Mouse (Mus musculus): Measurements from ENCODE around the gene Ttc21a. TPM values are rescaled to one million over a fixed set of nuclear protein-coding genes. Genes with fewer than 3 reads are reported as not detected.

The Ttc21a gene
- total RNA-seq, 2 experiments from 2014 or later, result 0.55 TPM

DNA sequence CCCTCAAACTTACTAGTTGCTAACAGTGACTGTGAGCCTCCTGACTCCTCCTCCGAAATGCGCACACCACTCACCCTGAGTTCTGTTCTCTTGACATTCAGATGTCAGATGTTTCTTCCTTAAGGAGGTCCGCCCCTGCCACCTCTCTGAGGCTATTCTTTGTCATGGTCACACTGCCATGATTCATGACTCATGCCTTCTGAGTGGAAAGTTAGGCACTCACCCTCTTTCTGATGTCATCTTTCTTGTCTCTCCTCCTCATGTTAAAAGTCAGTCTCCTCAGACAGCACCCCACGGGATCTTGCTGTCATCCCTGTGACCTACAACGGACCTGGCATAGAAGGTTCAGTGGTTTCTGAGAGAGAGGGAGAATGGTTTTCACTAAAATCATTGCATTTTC lies 75.4 kb downstream of the Ttc21a start:
- intact Hi-C loops (cut with DNase I), result loop anchor here (5.0 kb wide), 1 partner anchor 50 kb away; no protein-coding TSS in a partner anchor
- DNase-seq (ENCODE audit: low spot score in 2 of 2), result no peak

DNA sequence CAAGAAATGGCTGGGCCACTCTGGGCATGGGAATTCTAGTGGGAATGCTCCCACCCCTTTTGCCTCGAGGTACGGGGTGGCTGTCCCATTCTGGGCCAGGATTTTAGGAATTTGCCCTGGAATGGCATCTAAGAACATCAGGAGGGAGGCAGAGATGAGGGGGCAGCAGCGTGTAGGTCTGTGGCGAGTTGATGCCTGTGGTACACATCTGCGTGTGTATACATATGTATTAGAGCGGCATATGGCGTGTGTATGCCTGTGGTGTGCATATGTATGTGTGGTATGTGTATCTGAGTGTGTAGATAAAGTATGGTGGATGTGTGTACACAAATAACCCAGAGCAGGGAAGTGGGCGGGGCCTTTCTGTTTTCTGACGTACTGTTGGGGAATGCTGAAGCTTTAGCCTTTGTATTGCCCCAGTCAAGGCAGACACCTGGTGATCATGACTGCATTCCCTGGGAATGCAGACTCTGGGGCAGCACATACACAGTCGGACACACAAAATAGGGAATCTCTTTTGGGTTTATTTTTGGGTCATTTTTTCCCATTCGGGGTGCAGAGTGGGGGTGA lies 75.9 kb downstream of the Ttc21a start:
- intact Hi-C loops (cut with DNase I), result loop anchor here (5.0 kb wide), 1 partner anchor 51 kb away; no protein-coding TSS in a partner anchor
- no peak for DNase-seq (ENCODE audit: low spot score in 2 of 2)

DNA sequence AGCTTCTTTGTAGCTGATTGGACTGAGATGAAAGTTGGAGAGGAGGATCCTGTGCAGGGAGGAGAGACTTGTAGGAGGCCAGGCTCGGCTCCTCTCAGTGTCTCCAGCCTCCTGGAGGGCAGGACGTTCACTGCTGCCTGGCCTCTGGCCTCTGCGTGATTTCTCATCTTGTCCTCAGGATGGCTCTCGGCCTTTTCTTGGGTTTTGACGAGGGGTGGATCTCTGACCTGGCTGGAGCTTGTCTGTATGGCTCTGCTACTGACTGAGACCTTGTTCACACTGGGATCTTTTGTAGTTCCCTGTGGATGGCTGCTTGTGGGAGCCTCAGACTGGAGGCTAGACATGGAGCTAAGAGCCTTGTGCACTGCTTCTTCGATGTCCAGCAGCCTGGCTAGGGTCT lies 77.4 kb downstream of the Ttc21a start:
- no peak for DNase-seq (ENCODE audit: low spot score in 2 of 2)
- intact Hi-C loops (cut with DNase I), result loop anchor here (5.0 kb wide), 1 partner anchor 53 kb away; no protein-coding TSS in a partner anchor

DNA sequence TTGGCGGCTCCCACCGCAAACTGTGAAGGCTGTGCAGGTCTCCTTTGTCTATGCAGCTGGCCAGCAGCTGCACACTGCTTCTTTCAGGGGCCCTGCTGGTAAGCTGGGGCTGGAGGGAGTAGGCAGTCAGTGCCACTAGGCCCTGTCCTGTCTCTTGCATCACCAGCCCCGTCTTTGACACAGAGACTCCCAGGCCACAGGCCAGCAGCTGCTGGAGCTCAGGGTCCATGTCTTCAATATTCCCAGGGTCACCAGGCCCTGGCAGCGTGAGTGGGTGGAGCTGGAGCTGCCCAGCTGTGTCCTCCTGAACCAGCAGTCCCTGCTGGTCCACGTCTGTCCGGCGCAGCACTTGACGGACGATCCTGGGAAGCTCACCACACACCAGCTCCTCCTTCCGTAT lies 79.5 kb downstream of the Ttc21a start:
- intact Hi-C loops (cut with DNase I), result no loop called here
- DNase-seq (ENCODE audit: low spot score in 2 of 2), result no peak

Other genes with a start within 250 kb of the Ttc21a start
- under 1 TPM; 0.17 to 0.20 TPM for gene Scn10a, start 218.3 kb upstream of the Ttc21a start, total RNA-seq (2021)
- gene Scn11a, start 112.2 kb upstream of the Ttc21a start, total RNA-seq (2021), result under 1 TPM; 0.13 to 0.40 TPM
- 10 to 100 TPM; 75.3 to 79.6 TPM for gene Wdr48, start 42.7 kb upstream of the Ttc21a start, total RNA-seq (2021)
- gene Gorasp1, start within 50 bp of the Ttc21a start, total RNA-seq (2021), result 10 to 100 TPM; 31.3 to 33.7 TPM
- gene Csrnp1, start 47.1 kb downstream of the Ttc21a start, total RNA-seq (2021), result 10 to 100 TPM in 1 of 2 experiments, 1 to 10 TPM in 1; 9.4 to 11.1 TPM
- under 1 TPM; 0.08 to 0.09 TPM for gene Xirp1, start 86.0 kb downstream of the Ttc21a start, total RNA-seq (2021)
- gene Cx3cr1, start 132.3 kb downstream of the Ttc21a start, total RNA-seq (2021), result 10 to 100 TPM; 34.9 to 36.7 TPM
- gene Ccr8, start 154.5 kb downstream of the Ttc21a start, total RNA-seq (2021), result not detected
- gene Slc25a38, start 172.8 kb downstream of the Ttc21a start, total RNA-seq (2021), result 10 to 100 TPM; 24.2 to 27.0 TPM
- gene Rpsa, start 190.1 kb downstream of the Ttc21a start, total RNA-seq (2021), result 100 to 1,000 TPM; 505 to 517 TPM
- gene Mobp, start 212.1 kb downstream of the Ttc21a start, total RNA-seq (2021), result 100 to 1,000 TPM; 128 to 224 TPM